Comparison of ENCODE assay signal across 11 mouse cellular contexts in genomic region chr5:19908706-19909060, GRCm38 (mm10).
A peak's percentile ranks its signal among the peaks of the same experiment; 100 is the strongest.
DNase-seq lines count a peak whose midpoint lies in the region; ATAC-seq lines count a peak whose summit lies in the region.
"Had no signal": no experiment of that assay in that cellular context is flagged by ENCODE, and none has a peak within 500 bp of the region (broad histone marks: within the 10 kb centered on the region; RNA-seq: fewer than 3 reads in every experiment).

No protein-coding gene starts in this region.

- no peak overlapping the region for H3K27ac ChIP-seq in heart, embryonic 12.5 days (ENCODE audit: poor library complexity, severe bottlenecking)
- no peak overlapping the region for H3K27ac ChIP-seq in neural tube, embryonic 11.5 days (ENCODE audit: low read depth, low read length)
- H3K27ac ChIP-seq in intestine, embryonic 15.5 days: no peak overlapping the region
- no peak overlapping the region for H3K27ac ChIP-seq in stomach, embryonic 15.5 days

- no peaks in the 10 kb centered on the region for H3K9me3 ChIP-seq in heart, embryonic 12.5 days (replicated peaks)
- no peaks in the 10 kb centered on the region for H3K9me3 ChIP-seq in neural tube, embryonic 11.5 days (ENCODE audit: control insufficient read depth, low read length)
- no peaks in the 10 kb centered on the region for H3K9me3 ChIP-seq in intestine, embryonic 15.5 days
- no peaks in the 10 kb centered on the region for H3K9me3 ChIP-seq in stomach, embryonic 15.5 days

- peak overlapping the region; percentile 79 for H3K4me2 ChIP-seq in heart, embryonic 12.5 days
- peak overlapping the region; percentile 54 for H3K4me2 ChIP-seq in neural tube, embryonic 11.5 days (ENCODE audit: low read depth)
- peak overlapping the region; percentile 59 for H3K4me2 ChIP-seq in intestine, embryonic 15.5 days (replicated peaks)
- H3K4me2 ChIP-seq in stomach, embryonic 15.5 days: peak overlapping the region; percentile 60

- 1% methylated on average over 5 of the region's 5 CpGs for WGBS in heart, embryonic 12.5 days
- under 1% methylated on average over 5 of the region's 5 CpGs for WGBS in neural tube, embryonic 11.5 days
- WGBS in intestine, embryonic 15.5 days: 3% methylated on average over 5 of the region's 5 CpGs
- 3% methylated on average over 5 of the region's 5 CpGs for whole genome bisulfite sequencing in stomach, embryonic 15.5 days

- H3K4me1 ChIP-seq in heart, embryonic 12.5 days (replicated peaks): peaks cover 11% of the 10 kb centered on the region; the same call in 1 of the 2 replicates
- H3K4me1 ChIP-seq in neural tube, embryonic 11.5 days (ENCODE audit: control insufficient read depth, insufficient read depth, low read length): no peaks in the 10 kb centered on the region
- H3K4me1 ChIP-seq in intestine, embryonic 15.5 days (replicated peaks): no peaks in the 10 kb centered on the region
- 0 out of 2 replicates have a peak, but pooled peaks cover 6% of the 10 kb centered on the region for H3K4me1 ChIP-seq in stomach, embryonic 15.5 days

- no peak overlapping the region for H3K9ac ChIP-seq in heart, embryonic 12.5 days
- peak overlapping the region; percentile 58 for H3K9ac ChIP-seq in neural tube, embryonic 11.5 days (ENCODE audit: low read length)
- H3K9ac ChIP-seq in intestine, embryonic 15.5 days: no peak overlapping the region
- no peak overlapping the region for H3K9ac ChIP-seq in stomach, embryonic 15.5 days

- intact Hi-C loops in gastrocnemius, postnatal 36 days (cut with DNase I): no loop called here

- no peak for DNase-seq in heart, adult 18-20 months
- peak; percentile 12 for DNase-seq in neural tube, embryonic 11.5 days (ENCODE audit: low spot score)
- DNase-seq in neural tube, embryonic 10.5 days (ENCODE audit: extremely low spot score, low spot score): no peak
- no peak for DNase-seq in gastrocnemius, postnatal 36 days
- DNase-seq in testis, postnatal 10 days (ENCODE audit: low spot score): no peak
- DNase-seq: adrenal gland, postnatal 36 days; lung, adult 18-20 months had no signal

- no peaks in the 10 kb centered on the region for H3K36me3 ChIP-seq in heart, embryonic 12.5 days
- H3K36me3 ChIP-seq in neural tube, embryonic 11.5 days (ENCODE audit: control insufficient read depth, insufficient read depth, low read length): no peaks in the 10 kb centered on the region
- no peaks in the 10 kb centered on the region for H3K36me3 ChIP-seq in intestine, embryonic 15.5 days
- H3K36me3 ChIP-seq in stomach, embryonic 15.5 days: no peaks in the 10 kb centered on the region

- H3K4me3 ChIP-seq in heart, embryonic 12.5 days: peak overlapping the region; percentile 45
- peak overlapping the region; percentile 44 for H3K4me3 ChIP-seq in neural tube, embryonic 11.5 days (ENCODE audit: low read depth, low read length)
- peak overlapping the region; percentile 23 for H3K4me3 ChIP-seq in intestine, embryonic 15.5 days (replicated peaks)
- peak overlapping the region; percentile 31; the same call in 1 of the 2 replicates for H3K4me3 ChIP-seq in stomach, embryonic 15.5 days (replicated peaks)

- no peak for ATAC-seq in heart, embryonic 12.5 days (ENCODE audit: insufficient number of reproducible peaks, low FRiP score)
- no peak for ATAC-seq in neural tube, embryonic 11.5 days (ENCODE audit: insufficient read depth, low FRiP score, low TSS enrichment)
- no peak for ATAC-seq in intestine, embryonic 15.5 days
- ATAC-seq in stomach, embryonic 15.5 days (ENCODE audit: insufficient read depth, low FRiP score, low read depth): no peak
- ATAC-seq: CD4-positive, CD25-positive, alpha-beta regulatory T cell, adult 4 months had no signal

- peaks cover 14% of the 10 kb centered on the region; the same call in 1 of the 2 replicates for H3K27me3 ChIP-seq in heart, embryonic 12.5 days (replicated peaks)
- H3K27me3 ChIP-seq in neural tube, embryonic 11.5 days (ENCODE audit: control insufficient read depth, insufficient read depth, low read length): no peaks in the 10 kb centered on the region
- 0 out of 2 replicates have a peak, but pooled peaks cover 2% of the 10 kb centered on the region for H3K27me3 ChIP-seq in intestine, embryonic 15.5 days (replicated peaks)
- no peaks in the 10 kb centered on the region for H3K27me3 ChIP-seq in stomach, embryonic 15.5 days (replicated peaks)
